Mouse (Mus musculus): Measurements from ENCODE around the gene Slc5a10. TPM values are rescaled to one million over a fixed set of nuclear protein-coding genes. Genes with fewer than 3 reads are reported as not detected.
A peak's percentile ranks its signal among the peaks of the same experiment; 100 is the strongest.
"Not testable (repeated sequence)": the region's sequence is repeated elsewhere in the genome, so short reads cannot be mapped to it uniquely, and the experiment has no call there.

Slc5a10 gene
- total and polyA plus RNA-seq, 2 experiments from 2014 or later, result 0.10 to 0.16 TPM

DNA sequence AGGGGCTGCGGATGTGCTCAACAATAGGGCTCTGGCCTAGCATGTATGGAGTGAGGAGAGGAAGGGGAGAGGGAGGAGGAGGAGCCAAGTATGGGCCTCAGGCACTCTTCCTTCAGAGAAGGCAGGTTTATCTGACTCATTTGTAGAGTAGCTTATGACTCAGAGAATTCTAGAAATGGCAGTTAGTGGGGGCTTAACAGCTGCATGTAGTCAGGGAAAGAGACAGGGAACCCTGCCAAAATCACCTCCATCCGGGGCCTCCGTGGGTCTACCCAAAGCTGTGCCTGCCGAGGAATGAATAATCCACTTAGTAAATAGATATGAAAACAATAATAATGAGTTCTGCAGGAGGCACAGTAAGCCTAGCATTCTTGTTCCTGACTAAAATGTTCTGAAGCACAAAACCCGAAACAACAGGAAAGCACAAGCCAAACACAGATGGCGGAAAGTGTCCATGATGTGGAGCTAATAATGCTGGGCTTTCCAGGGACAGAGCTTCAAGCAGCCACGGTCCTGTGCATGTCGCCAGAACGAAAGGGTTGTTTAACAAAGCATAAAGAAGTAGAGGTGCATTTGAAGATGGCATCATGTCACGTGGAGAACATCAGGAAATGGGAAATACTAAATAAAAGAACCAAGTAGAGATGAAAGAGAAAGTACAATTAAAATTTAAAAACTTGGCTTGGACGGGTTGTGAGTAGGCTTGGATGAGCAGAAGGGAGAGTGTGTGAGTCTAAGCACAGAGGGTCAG is 75.9 kb downstream of the Slc5a10 start:
- no peak for TF ChIP-seq CTCF (IDR thresholded peaks at IDR 0.05; ENCODE audit: low read depth)
- ATAC-seq, result no peak
- no peaks in the 10 kb centered on the region for H3K9me3 ChIP-seq (ENCODE audit: low read length)
- no peaks in the 10 kb centered on the region for H3K4me1 ChIP-seq (ENCODE audit: insufficient read depth)
- no peak overlapping the region for H3K27ac ChIP-seq (ENCODE audit: low read depth, low read length)
- no peak overlapping the region for H3K9ac ChIP-seq
- WGBS, result 54% methylated on average over 11 of the region's 11 CpGs
- no peak overlapping the region for H3K4me2 ChIP-seq (ENCODE audit: low read depth)
- no peak overlapping the region for H3K4me3 ChIP-seq (ENCODE audit: low read depth, low read length)
- no peaks in the 10 kb centered on the region for H3K27me3 ChIP-seq (ENCODE audit: insufficient read depth, low read length)
- H3K36me3 ChIP-seq (ENCODE audit: insufficient read depth), result no peaks in the 10 kb centered on the region
- peak; percentile 19 for DNase-seq

DNA sequence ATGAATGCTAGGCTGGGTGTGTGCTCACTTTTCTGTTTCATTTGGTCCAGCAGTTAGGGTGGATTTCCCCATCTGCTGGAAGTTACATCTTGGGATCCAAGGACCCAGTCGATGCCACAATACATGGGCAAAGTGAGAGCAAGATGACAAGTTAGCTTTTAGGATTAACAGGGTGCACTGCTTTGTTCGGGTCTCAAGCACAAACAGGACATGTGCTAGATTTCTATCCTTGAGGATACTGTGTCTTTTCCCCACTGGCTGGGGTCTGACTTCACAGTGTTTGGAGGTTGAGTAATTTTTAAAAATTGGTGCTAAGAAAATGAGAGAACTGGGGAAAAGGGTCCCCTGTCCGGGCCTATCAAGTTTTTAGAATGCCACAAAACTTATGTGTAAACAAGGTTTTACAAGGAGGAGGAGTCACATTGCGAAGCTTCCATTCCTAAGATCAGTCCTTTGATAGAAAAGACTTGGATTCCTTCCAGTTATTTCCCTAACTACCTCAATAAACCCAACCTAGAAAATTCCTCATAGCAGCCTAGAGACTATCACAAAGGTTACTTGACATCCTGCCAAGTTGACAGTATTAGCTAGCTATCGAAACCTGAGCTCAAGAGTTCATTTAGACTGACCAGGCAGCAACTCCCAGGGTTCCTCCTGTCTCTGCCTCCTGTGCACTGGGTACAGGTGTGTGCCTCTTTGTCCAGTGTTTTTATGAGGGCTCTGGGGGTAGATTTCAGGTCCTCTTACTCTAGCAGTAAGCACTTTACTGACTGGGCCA is 77.3 kb downstream of the Slc5a10 start:
- no peaks in the 10 kb centered on the region for H3K27me3 ChIP-seq (ENCODE audit: insufficient read depth, low read length)
- no peak overlapping the region for H3K27ac ChIP-seq (ENCODE audit: low read depth, low read length)
- H3K9ac ChIP-seq, result no peak overlapping the region
- 73% methylated on average over 5 of the region's 5 CpGs for WGBS
- no peaks in the 10 kb centered on the region for H3K36me3 ChIP-seq (ENCODE audit: insufficient read depth)
- DNase-seq (no peak), ATAC-seq (no peak)
- TF ChIP-seq CTCF (IDR thresholded peaks at IDR 0.05; ENCODE audit: low read depth), result no peak
- H3K4me2 ChIP-seq (ENCODE audit: low read depth), result no peak overlapping the region
- no peaks in the 10 kb centered on the region for H3K4me1 ChIP-seq (ENCODE audit: insufficient read depth)
- no peak overlapping the region for H3K4me3 ChIP-seq (ENCODE audit: low read depth, low read length)
- H3K9me3 ChIP-seq (ENCODE audit: low read length), result no peaks in the 10 kb centered on the region

GRCm38 (mm10) chr11:61642106-61642505 is 78.5 kb downstream of the Slc5a10 start:
- TF ChIP-seq CTCF (IDR thresholded peaks at IDR 0.05; ENCODE audit: low read depth), result no peak
- ATAC-seq, result no peak
- WGBS, result 88% methylated on average over 7 of the region's 7 CpGs
- no peak overlapping the region for H3K9ac ChIP-seq
- no peak overlapping the region for H3K27ac ChIP-seq (ENCODE audit: low read depth, low read length)
- H3K27me3 ChIP-seq (ENCODE audit: insufficient read depth, low read length), result no peaks in the 10 kb centered on the region
- H3K4me2 ChIP-seq (ENCODE audit: low read depth), result no peak overlapping the region
- no peaks in the 10 kb centered on the region for H3K36me3 ChIP-seq (ENCODE audit: insufficient read depth)
- no peak for DNase-seq
- H3K9me3 ChIP-seq (ENCODE audit: low read length), result no peaks in the 10 kb centered on the region
- no peak overlapping the region for H3K4me3 ChIP-seq (ENCODE audit: low read depth, low read length)
- no peaks in the 10 kb centered on the region for H3K4me1 ChIP-seq (ENCODE audit: insufficient read depth)

DNA sequence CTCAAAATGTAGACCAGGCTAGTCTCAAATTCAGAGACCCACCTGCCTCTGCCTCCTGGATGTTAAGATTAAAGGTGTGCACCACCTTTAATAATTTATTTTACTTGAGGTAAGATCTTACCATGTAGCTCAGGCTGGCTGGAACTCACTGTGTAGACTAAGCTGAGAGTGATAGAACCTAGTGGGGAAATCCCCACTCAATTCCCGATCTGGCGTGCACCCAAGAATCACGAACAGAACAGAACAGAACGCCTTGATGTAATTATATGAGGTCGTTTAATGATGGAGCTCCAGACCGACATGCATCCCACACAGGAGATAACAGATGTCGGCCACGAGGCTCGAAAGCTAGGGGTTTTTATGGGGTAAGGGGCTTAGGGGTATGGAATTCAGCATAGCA is 80.0 kb downstream of the Slc5a10 start:
- DNase-seq; H3K27ac ChIP-seq (ENCODE audit: low read depth, low read length); ATAC-seq; H3K4me3 ChIP-seq (ENCODE audit: low read depth, low read length); H3K4me1 ChIP-seq (ENCODE audit: insufficient read depth); H3K36me3 ChIP-seq (ENCODE audit: insufficient read depth); H3K4me2 ChIP-seq (ENCODE audit: low read depth); H3K9ac ChIP-seq; H3K27me3 ChIP-seq (ENCODE audit: insufficient read depth, low read length); H3K9me3 ChIP-seq (ENCODE audit: low read length): not testable (repeated sequence)
- 66% methylated on average over 9 of the region's 9 CpGs for WGBS

- DNase-seq (no peak), ATAC-seq (no peak)
- Histone ChIP-seq H3K4me3 (ENCODE audit: low read depth, low read length) (no peak overlapping the region), H3K4me1 (ENCODE audit: insufficient read depth) (no peaks in the 10 kb centered on the region), H3K4me2 (ENCODE audit: low read depth) (no peak overlapping the region), H3K27me3 (ENCODE audit: insufficient read depth, low read length) (no peaks in the 10 kb centered on the region), H3K27ac (ENCODE audit: low read depth, low read length) (no peak overlapping the region), H3K9me3 (ENCODE audit: low read length) (no peaks in the 10 kb centered on the region), H3K9ac (no peak overlapping the region), H3K36me3 (ENCODE audit: insufficient read depth) (no peaks in the 10 kb centered on the region)
- TF ChIP-seq CTCF (IDR thresholded peaks at IDR 0.05; ENCODE audit: low read depth), result no peak
- 88% methylated on average over 6 of the region's 6 CpGs for WGBS
Observed at GRCm38 (mm10) chr11:61639601-61640177, 80.9 kb downstream of the Slc5a10 start.

- no peaks in the 10 kb centered on the region for H3K36me3 ChIP-seq (ENCODE audit: insufficient read depth)
- DNase-seq (no peak), ATAC-seq (no peak)
- H3K4me2 ChIP-seq (ENCODE audit: low read depth), result no peak overlapping the region
- H3K4me1 ChIP-seq (ENCODE audit: insufficient read depth), result no peaks in the 10 kb centered on the region
- no peak overlapping the region for H3K27ac ChIP-seq (ENCODE audit: low read depth, low read length)
- no peaks in the 10 kb centered on the region for H3K27me3 ChIP-seq (ENCODE audit: insufficient read depth, low read length)
- no peak overlapping the region for H3K9ac ChIP-seq
- no peak for TF ChIP-seq CTCF (IDR thresholded peaks at IDR 0.05; ENCODE audit: low read depth)
- WGBS, result 81% methylated on average over 12 of the region's 12 CpGs
- no peak overlapping the region for H3K4me3 ChIP-seq (ENCODE audit: low read depth, low read length)
- no peaks in the 10 kb centered on the region for H3K9me3 ChIP-seq (ENCODE audit: low read length)
Observed at GRCm38 (mm10) chr11:61638764-61639536, 81.7 kb downstream of the Slc5a10 start.
